Mouse (Mus musculus) lung, adult 2 months (tissue): ENCODE results near the gene Gm12166.

ENCODE experiments used
- CTCF ChIP-seq: fragments of 200-500 bp; IDR thresholded peaks from 2 replicates; pipeline ENCODE4 v1.5.1; 2011; ENCODE audit warnings: mild to moderate bottlenecking, low read length, control low read depth; ENCODE audit not compliant: insufficient read depth
- POLR2A ChIP-seq: fragments of 200-500 bp; IDR thresholded peaks from 2 replicates; pipeline ENCODE4 v1.6.1; 2011; ENCODE audit warnings: low read depth, mild to moderate bottlenecking, control low read depth, low read length, borderline replicate concordance; ENCODE audit errors: extremely low read depth

- TF ChIP-seq CTCF (no peak), POLR2A (no peak)
Measured at GRCm38 (mm10) chr11:46030026-46030425, 22.1 kb downstream of the Gm12166 start.
